10 mouse cellular contexts compared by ENCODE assay signal in genomic region chr1:153733181-153733580, GRCm38 (mm10). TPM values are rescaled to one million over a fixed set of nuclear protein-coding genes. Genes with fewer than 3 reads are reported as not detected.
DNase-seq lines count a peak whose midpoint lies in the region; ATAC-seq lines count a peak whose summit lies in the region.
"Had no signal": no experiment of that assay in that cellular context is flagged by ENCODE, and none has a peak within 500 bp of the region (broad histone marks: within the 10 kb centered on the region; RNA-seq: fewer than 3 reads in every experiment).

No protein-coding gene starts in this region.

- ATAC-seq in frontal cortex, adult (ENCODE audit: low TSS enrichment) = peak; percentile 11; the same call in 1 of the 2 replicates
- ATAC-seq in embryonic facial prominence, embryonic 12.5 days (ENCODE audit: insufficient number of reproducible peaks, insufficient read depth, low FRiP score, low TSS enrichment) = peak; percentile 65; the same call in 1 of the 2 replicates
- ATAC-seq in limb, embryonic 11.5 days (ENCODE audit: insufficient number of reproducible peaks, low FRiP score, low TSS enrichment, low read depth) = peak; percentile 68; the same call in 1 of the 2 replicates
- ATAC-seq in activated CD4-positive, CD25-positive, alpha-beta regulatory T cell, adult 4 months = no peak
- no peak for ATAC-seq in intestine, embryonic 16.5 days

- DNase-seq in frontal cortex, adult 2 months (ENCODE audit: extremely low spot score in 1 of 2, low spot score in 1 of 2) = no peak
- DNase-seq in limb, embryonic 11.5 days (ENCODE audit: low spot score) = peak; percentile 54
- peak; percentile 62 for DNase-seq in retina, embryonic 14.5 days (ENCODE audit: low spot score)
- DNase-seq in cerebellum, adult 9-10 months = no peak
- DNase-seq: lung, postnatal 36 days had no signal

- H3K36me3 ChIP-seq in embryonic facial prominence, embryonic 12.5 days = no peaks in the 10 kb centered on the region
- no peaks in the 10 kb centered on the region for H3K36me3 ChIP-seq in limb, embryonic 11.5 days (ENCODE audit: control insufficient read depth, insufficient read depth, low read length)
- no peaks in the 10 kb centered on the region for H3K36me3 ChIP-seq in intestine, embryonic 16.5 days (ENCODE audit: control insufficient read depth, insufficient read depth, low read length)

- H3K4me1 ChIP-seq in embryonic facial prominence, embryonic 12.5 days = peaks cover 29% of the 10 kb centered on the region
- H3K4me1 ChIP-seq in limb, embryonic 11.5 days (ENCODE audit: control insufficient read depth, insufficient read depth, low read length) = peaks cover 9% of the 10 kb centered on the region
- no peaks in the 10 kb centered on the region; the same call in 1 of the 2 replicates for H3K4me1 ChIP-seq in intestine, embryonic 16.5 days (ENCODE audit: control insufficient read depth, insufficient read depth, low read length)

- no peaks in the 10 kb centered on the region for H3K9me3 ChIP-seq in embryonic facial prominence, embryonic 12.5 days
- no peaks in the 10 kb centered on the region for H3K9me3 ChIP-seq in limb, embryonic 11.5 days (ENCODE audit: control insufficient read depth, low read length)
- no peaks in the 10 kb centered on the region for H3K9me3 ChIP-seq in intestine, embryonic 16.5 days (ENCODE audit: control insufficient read depth, low read length)

- H3K4me3 ChIP-seq in embryonic facial prominence, embryonic 12.5 days = no peak overlapping the region
- no peak overlapping the region for H3K4me3 ChIP-seq in limb, embryonic 11.5 days (ENCODE audit: low read depth, low read length)
- H3K4me3 ChIP-seq in intestine, embryonic 16.5 days (ENCODE audit: low read length) = no peak overlapping the region

- WGBS in embryonic facial prominence, embryonic 12.5 days = 48% methylated on average over 9 of the region's 9 CpGs
- WGBS in limb, embryonic 11.5 days = 27% methylated on average over 9 of the region's 9 CpGs
- 45% methylated on average over 9 of the region's 9 CpGs for WGBS in intestine, embryonic 16.5 days

- no peak overlapping the region for H3K4me2 ChIP-seq in embryonic facial prominence, embryonic 12.5 days (replicated peaks)
- H3K4me2 ChIP-seq in limb, embryonic 11.5 days (ENCODE audit: low read depth, severe bottlenecking) = no peak overlapping the region
- H3K4me2 ChIP-seq in intestine, embryonic 16.5 days (ENCODE audit: low read depth, low read length) = no peak overlapping the region
- H3K4me2 ChIP-seq: heart, embryonic 11.5 days had no signal

- H3K9ac ChIP-seq in embryonic facial prominence, embryonic 12.5 days = no peak overlapping the region
- no peak overlapping the region for H3K9ac ChIP-seq in limb, embryonic 11.5 days (ENCODE audit: low read length)
- H3K9ac ChIP-seq in intestine, embryonic 16.5 days (ENCODE audit: low read depth, low read length) = no peak overlapping the region

- no peak overlapping the region for H3K27ac ChIP-seq in embryonic facial prominence, embryonic 12.5 days
- H3K27ac ChIP-seq in limb, embryonic 11.5 days (replicated peaks; ENCODE audit: low read depth, low read length) = no peak overlapping the region
- H3K27ac ChIP-seq in intestine, embryonic 16.5 days (ENCODE audit: low read length) = no peak overlapping the region

- H3K27me3 ChIP-seq in embryonic facial prominence, embryonic 12.5 days = 0 out of 2 replicates have a peak, but pooled peaks cover 2% of the 10 kb centered on the region
- 0 out of 2 replicates have a peak, but pooled peaks cover 2% of the 10 kb centered on the region for H3K27me3 ChIP-seq in limb, embryonic 11.5 days (ENCODE audit: control insufficient read depth, insufficient read depth, low read length)
- H3K27me3 ChIP-seq in intestine, embryonic 16.5 days (replicated peaks; ENCODE audit: control insufficient read depth, insufficient read depth, low read length) = peaks cover 7% of the 10 kb centered on the region; the same call in 1 of the 2 replicates

RNA-seq across cellular contexts. Expression of gene Rgs16, which starts 7.0 kb away (rescaled TPM):
- polyA plus RNA-seq in frontal cortex, adult 2 months (2012; rRNA removed) = 9.4 and 11.2 TPM in 2 replicates
- polyA plus RNA-seq in embryonic facial prominence, embryonic 12.5 days (2016; fragmentation: Nextera tagmentation; extraction: Ambion mirVana) = 17.0 and 18.2 TPM in 2 replicates
- polyA plus RNA-seq in limb, embryonic 11.5 days (2014; fragmentation: Nextera tagmentation; extraction: Ambion mirVana) = 4.8 and 4.9 TPM in 2 replicates
- polyA plus RNA-seq in activated CD4-positive, CD25-positive, alpha-beta regulatory T cell, adult 4 months (2017; shearing (Covaris generic)) = 10 to 100 TPM in 1 of 2 experiments, 1 to 10 TPM in 1; 5.6 to 27.5 TPM
- 5.0 and 5.3 TPM in 2 replicates for polyA plus RNA-seq in intestine, embryonic 16.5 days (2015; fragmentation: Nextera tagmentation; extraction: Ambion mirVana)

RNA-seq across cellular contexts. Expression of gene Rnasel, which starts 16.0 kb away (rescaled TPM):
- polyA plus RNA-seq in frontal cortex, adult 2 months (2012; rRNA removed) = 18.4 and 21.6 TPM in 2 replicates
- polyA plus RNA-seq in embryonic facial prominence, embryonic 12.5 days (2016; fragmentation: Nextera tagmentation; extraction: Ambion mirVana) = 15.3 and 15.7 TPM in 2 replicates
- 9.1 and 10.2 TPM in 2 replicates for polyA plus RNA-seq in limb, embryonic 11.5 days (2014; fragmentation: Nextera tagmentation; extraction: Ambion mirVana)
- polyA plus RNA-seq in activated CD4-positive, CD25-positive, alpha-beta regulatory T cell, adult 4 months (2017; shearing (Covaris generic)) = 10 to 100 TPM; 38.6 to 49.7 TPM
- 32.4 and 35.9 TPM in 2 replicates for polyA plus RNA-seq in intestine, embryonic 16.5 days (2015; fragmentation: Nextera tagmentation; extraction: Ambion mirVana)

Comparison
In these comparisons a context has a peak if more than half of its experiments do, and no peak if none do; other contexts are left out.
1. ATAC-seq: peak in frontal cortex, adult (single experiment), embryonic facial prominence, embryonic 12.5 days (single experiment) and limb, embryonic 11.5 days (single experiment); none in activated CD4-positive, CD25-positive, alpha-beta regulatory T cell, adult 4 months (single experiment) and intestine, embryonic 16.5 days (single experiment).
2. DNase-seq: peak in limb, embryonic 11.5 days (single experiment) and retina, embryonic 14.5 days (single experiment); none in frontal cortex, adult 2 months (0 of 2) and cerebellum, adult 9-10 months (single experiment).